Mouse (Mus musculus) gastrocnemius, postnatal 4 days (tissue): Measurements from ENCODE around the gene Gm40460. TPM values are rescaled to one million over a fixed set of nuclear protein-coding genes. Genes with fewer than 3 reads are reported as not detected.

Experiments used
- total RNA-seq, 2 experiments: library from RNA; stranded (reverse); gene quantifications; 2 replicates each; pipeline ENCODE4 v1.2.3; 2021

Gm40460 gene
- total RNA-seq, 2 experiments from 2014 or later: not detected

Other genes with a start within 250 kb of the Gm40460 start
- 10 to 100 TPM; 45.0 to 47.9 TPM for gene Mob2, start 180.0 kb downstream of the Gm40460 start, total RNA-seq
- 10 to 100 TPM; 14.3 to 20.4 TPM for gene Dusp8, start 145.2 kb downstream of the Gm40460 start, total RNA-seq
- gene Gm45618, start 120.3 kb downstream of the Gm40460 start, total RNA-seq: not detected
- not detected for gene Gm39115, start 105.0 kb downstream of the Gm40460 start, total RNA-seq
- not detected for gene Gm45337, start 96.5 kb downstream of the Gm40460 start, total RNA-seq
- gene Gm29735, start 84.0 kb downstream of the Gm40460 start, total RNA-seq: not detected
- gene Gm4553, start 75.3 kb downstream of the Gm40460 start, total RNA-seq: not detected
- not detected for gene Krtap5-2, start 65.1 kb downstream of the Gm40460 start, total RNA-seq
- not detected for gene Gm10153, start 50.7 kb downstream of the Gm40460 start, total RNA-seq
- not detected for gene Krtap5-3, start 39.7 kb downstream of the Gm40460 start, total RNA-seq
- gene Gm7579, start 29.2 kb downstream of the Gm40460 start, total RNA-seq: not detected
- not detected for gene Krtap5-5, start 11.1 kb downstream of the Gm40460 start, total RNA-seq
- not detected for gene Gm2431, start 17.3 kb upstream of the Gm40460 start, total RNA-seq
- gene Gm4559, start 33.3 kb upstream of the Gm40460 start, total RNA-seq: not detected
- not detected for gene Krtap5-1, start 56.0 kb upstream of the Gm40460 start, total RNA-seq
- not detected for gene Krtap5-4, start 62.5 kb upstream of the Gm40460 start, total RNA-seq
- 1 to 10 TPM in 1 of 2 experiments, not detected in 1; 1.1 TPM for gene Ifitm10, start 132.7 kb upstream of the Gm40460 start, total RNA-seq
- 1 to 10 TPM in 1 of 2 experiments, not detected in 1; 1.3 TPM for gene Gm49369, start 141.6 kb upstream of the Gm40460 start, total RNA-seq
- 100 to 1,000 TPM; 265 to 273 TPM for gene Ctsd, start 147.0 kb upstream of the Gm40460 start, total RNA-seq
- not detected for gene Syt8, start 193.8 kb upstream of the Gm40460 start, total RNA-seq
- 1,000 to 10,000 TPM; 7,757 to 8,026 TPM for gene Tnni2, start 200.7 kb upstream of the Gm40460 start, total RNA-seq
- 10 to 100 TPM; 26.3 to 28.7 TPM for gene Lsp1, start 219.7 kb upstream of the Gm40460 start, total RNA-seq